Mouse (Mus musculus) Patski (cell line): Measurements from ENCODE around the gene Csnk1g1. TPM values are rescaled to one million over a fixed set of nuclear protein-coding genes. Genes with fewer than 3 reads are reported as not detected.
A peak's percentile ranks its signal among the peaks of the same experiment; 100 is the strongest.

Source experiments
- ATAC-seq: fragments of 100-300 bp; one replicate; pipeline ENCODE4 v1.8.0; 2021
- CTCF ChIA-PET: fragments of 350-600 bp; sonication (Branson Sonifier 250); formaldehyde crosslinking; loops from one replicate; lab custom pipeline; 2022; ENCODE audit warnings: inconsistent platforms; lab: Charles Lee
- POLR2A ChIA-PET: fragments of 350-600 bp; sonication (Branson Sonifier 250); formaldehyde crosslinking; loops from one replicate; lab custom pipeline; 2022; ENCODE audit warnings: antibody characterized with exemption, inconsistent platforms; lab: Charles Lee
- DNase-seq: peaks from one replicate; pipeline ENCODE4 v3.0.0-alpha.2; 2011; ENCODE audit warnings: low read depth, low spot score
- H3K27me3 ChIP-seq: fragments of 371-371 bp; one replicate; pipeline ENCODE4 v1.5.1; 2021
- CTCF ChIP-seq: fragments of 100-300 bp; IDR thresholded peaks from one replicate; pipeline ENCODE4 v1.5.1; 2021
- in situ Hi-C: fragments of 300-500 bp; cut with MboI; formaldehyde crosslinking; loops from 3 replicates; pipeline ENCODE4 v1.11.1; 2018; ENCODE audit warnings: low pct_unique_long_range_greater_than_20kb, mixed read lengths
- polyA plus RNA-seq: library from polyadenylated mRNA; unstranded; gene quantifications from one replicate; pipeline ENCODE4 v1.2.3, GENCODE M21; 2021

The Csnk1g1 gene
- 13.1 TPM for polyA plus RNA-seq

DNA sequence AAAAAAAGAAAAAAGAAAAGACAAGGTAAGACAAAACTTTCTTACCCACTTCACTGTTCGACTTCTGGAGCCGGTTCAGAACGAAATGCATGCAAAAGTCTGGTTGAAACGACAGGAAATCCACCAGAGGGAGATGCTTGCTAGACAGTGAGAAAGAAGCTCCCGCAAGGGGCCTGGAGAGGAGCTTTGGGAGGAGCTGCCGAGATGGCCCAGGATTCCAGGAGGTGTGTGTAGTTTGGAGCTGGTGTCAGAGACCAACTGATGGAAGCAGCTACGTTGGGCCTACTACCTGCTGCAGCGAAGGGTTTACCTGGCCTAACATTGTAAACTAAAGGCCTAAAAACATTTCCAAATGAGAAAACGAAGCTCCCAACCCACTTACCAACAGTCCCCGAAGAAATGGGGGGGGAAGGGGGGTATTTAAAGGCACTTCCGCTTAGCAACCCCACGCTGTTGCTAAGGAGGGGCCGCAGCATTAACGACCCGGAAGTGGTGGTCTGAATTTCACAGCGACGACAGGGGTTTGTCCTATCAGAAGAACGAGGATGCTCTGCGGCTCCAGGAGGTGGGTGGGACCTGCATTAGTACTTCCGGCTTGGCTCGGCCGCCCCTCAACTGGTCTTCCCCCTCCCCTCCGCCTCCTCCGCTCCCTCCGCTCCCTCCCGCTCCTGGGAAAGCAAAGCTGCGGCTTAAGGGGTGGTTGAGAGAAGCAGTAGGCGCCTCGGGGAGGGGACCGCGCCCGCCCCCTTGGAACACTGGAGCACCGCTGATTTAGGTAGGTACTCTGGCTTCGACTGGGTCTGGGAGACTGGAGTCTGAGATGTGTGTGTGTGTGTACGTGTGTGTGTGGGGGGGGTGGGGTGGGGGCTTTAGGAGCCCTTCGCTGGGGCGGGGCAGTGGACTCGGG is at the start of gene Csnk1g1, which contains the start of gene Trip4:
Gene Csnk1g1 (plus strand): TSS at position 531 of the 907 bp plus-strand sequence.
Gene Trip4 (minus strand): TSS at position 401 of the 907 bp plus-strand sequence.
- ChIA-PET CTCF (interaction anchor here (0.6 to 1.6 kb wide), 9 partner anchors 11 to 229 kb away, joined by 3 to 8 read pairs (median 3); no protein-coding TSS in a partner anchor), POLR2A (interaction anchor here (0.6 to 2.2 kb wide), 3 partner anchors 17 to 611 kb away, joined by 3 to 8 read pairs (median 4); partner anchors contain the start of gene Pclaf)
- ATAC-seq (peak; percentile 90), DNase-seq (peak; percentile 91)
- in situ Hi-C loops, result loop anchor here (5.0 kb wide), 1 partner anchor 99 kb away; no protein-coding TSS in a partner anchor
- no peaks in the 10 kb centered on the region for H3K27me3 ChIP-seq
- peak; percentile 62 for TF ChIP-seq CTCF

DNA sequence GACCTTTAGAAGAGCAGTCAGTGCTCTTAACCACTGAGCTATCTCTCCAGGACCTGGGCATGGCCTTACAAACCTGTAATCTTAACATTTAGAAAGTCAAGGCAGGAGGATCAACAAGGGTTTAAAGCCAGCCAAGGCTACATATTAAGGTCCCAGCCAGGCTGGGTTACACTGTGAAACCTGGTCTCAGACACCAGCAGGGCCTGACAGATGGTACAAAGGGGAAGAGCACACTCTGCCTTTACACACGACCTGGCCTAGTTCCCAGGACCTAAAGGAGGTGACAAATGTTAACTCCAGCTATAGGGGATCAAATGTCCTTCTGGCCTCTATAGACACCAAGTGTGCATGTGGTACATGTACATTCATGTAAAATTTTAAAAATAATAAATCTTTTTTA is 49.1 kb upstream of the Csnk1g1 start:
- no peak for TF ChIP-seq CTCF
- in situ Hi-C loops, result loop anchor here (10.0 kb wide), 1 partner anchor 195 kb away; the partner anchor contains the start of gene Oaz2
- no peaks in the 10 kb centered on the region for H3K27me3 ChIP-seq
- no peak for DNase-seq
- ChIA-PET CTCF (no interaction called here), POLR2A (no interaction called here)
- no peak for ATAC-seq

DNA sequence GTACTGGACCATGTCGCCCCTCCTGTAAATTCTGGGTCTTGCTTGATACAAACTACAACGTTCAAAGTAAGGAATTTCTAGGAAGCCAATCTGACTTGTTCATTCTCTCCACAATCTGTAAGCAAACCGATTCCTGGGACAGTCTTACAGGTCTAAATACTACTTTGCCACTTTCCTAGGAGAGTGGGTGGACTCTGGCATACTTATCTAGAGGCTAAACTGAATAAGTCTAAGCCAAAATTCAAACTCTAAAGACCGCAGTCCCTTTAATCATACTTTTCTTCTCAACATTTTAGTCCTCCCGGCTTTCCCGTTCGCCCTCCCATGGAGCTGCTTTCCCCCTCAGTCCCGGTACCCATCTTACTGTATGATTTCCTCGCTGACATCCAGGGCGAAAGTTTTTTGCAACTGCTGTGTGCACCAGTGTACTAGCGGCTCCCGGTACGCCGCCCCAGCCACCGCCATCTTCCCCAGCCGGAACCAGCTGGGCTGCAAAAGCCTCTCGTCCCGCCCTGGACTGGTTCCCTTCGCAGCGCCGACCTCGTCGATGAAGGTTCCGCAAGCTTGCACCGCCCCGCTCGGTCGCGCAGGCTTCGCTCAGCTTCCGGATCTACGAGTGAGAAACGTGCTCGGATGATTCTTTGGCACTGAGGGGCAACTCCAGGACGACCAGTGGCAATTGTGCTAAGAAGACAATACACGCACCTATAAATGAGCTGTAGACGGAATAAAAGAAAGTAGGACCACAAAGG is 24.0 kb upstream of the Csnk1g1 start:
- peak; percentile 44 for DNase-seq
- H3K27me3 ChIP-seq, result no peaks in the 10 kb centered on the region
- ChIA-PET POLR2A (no interaction called here), CTCF (interaction anchor here (1.0 to 1.4 kb wide), 2 partner anchors 28 to 56 kb away, joined by 3 read pairs; no protein-coding TSS in a partner anchor)
- no peak for TF ChIP-seq CTCF
- peak; percentile 89 for ATAC-seq
- in situ Hi-C loops, result no loop called here

DNA sequence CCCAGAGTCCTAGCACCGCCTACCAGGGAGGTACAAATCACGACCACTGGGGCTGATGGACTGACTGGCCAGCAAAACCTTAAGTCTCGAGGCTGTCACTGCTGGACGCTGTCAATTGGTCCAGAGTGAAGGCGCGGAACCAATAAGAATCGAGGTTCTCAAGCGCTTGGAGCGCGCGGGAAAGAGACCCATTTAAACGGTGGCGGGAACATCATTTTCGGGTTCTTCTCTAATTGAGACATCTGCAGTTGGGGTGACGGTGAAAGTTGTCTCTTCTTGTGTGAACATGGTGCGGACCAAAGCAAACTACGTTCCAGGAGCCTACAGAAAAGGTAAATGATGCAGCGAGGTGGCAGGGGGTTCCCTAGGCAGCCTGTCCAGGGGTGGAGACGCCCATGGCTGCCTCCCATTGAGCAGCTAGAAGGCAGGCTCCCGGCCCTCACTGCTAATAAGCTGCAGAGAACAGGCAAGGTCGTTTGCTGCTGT is 18.5 kb upstream of the Csnk1g1 start, which contains the start of gene Pclaf:
Gene Pclaf (plus strand): TSS at position 95 of the 486 bp plus-strand sequence.
- no peaks in the 10 kb centered on the region for H3K27me3 ChIP-seq
- in situ Hi-C loops, result no loop called here
- ChIA-PET POLR2A (interaction anchor here (0.6 to 0.7 kb wide), 2 partner anchors 18 to 452 kb away, joined by 3 to 4 read pairs; partner anchors contain the start of genes Csnk1g1 and Trip4), CTCF (no interaction called here)
- peak; percentile 49 for DNase-seq
- TF ChIP-seq CTCF, result no peak
- peak; percentile 93 for ATAC-seq

DNA sequence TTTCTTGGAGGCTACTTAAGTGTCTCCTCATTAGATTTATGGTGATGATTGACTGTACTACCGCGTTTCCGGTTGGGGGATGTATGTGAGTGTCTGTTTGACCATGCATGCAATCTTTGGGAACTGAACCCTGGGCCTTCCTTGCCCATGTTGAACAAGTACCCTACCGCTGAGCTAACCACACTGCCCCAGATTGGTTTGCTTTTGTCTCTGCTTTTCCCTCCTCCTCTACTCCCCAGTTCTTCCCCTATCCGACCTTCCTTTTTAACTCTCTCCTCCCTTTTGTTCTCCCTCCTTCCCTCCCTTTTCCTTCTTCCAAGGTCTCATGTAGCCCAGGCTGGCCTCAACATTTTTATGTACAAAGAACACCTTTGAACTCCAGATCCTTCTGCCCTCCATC is 17.6 kb upstream of the Csnk1g1 start:
- no peaks in the 10 kb centered on the region for H3K27me3 ChIP-seq
- ChIA-PET CTCF (no interaction called here), POLR2A (interaction anchor here (1.7 kb wide), 1 partner anchor 17 kb away, joined by 8 read pairs; the partner anchor contains the start of genes Csnk1g1 and Trip4)
- no peak for ATAC-seq
- no peak for DNase-seq
- in situ Hi-C loops, result no loop called here
- no peak for TF ChIP-seq CTCF

DNA sequence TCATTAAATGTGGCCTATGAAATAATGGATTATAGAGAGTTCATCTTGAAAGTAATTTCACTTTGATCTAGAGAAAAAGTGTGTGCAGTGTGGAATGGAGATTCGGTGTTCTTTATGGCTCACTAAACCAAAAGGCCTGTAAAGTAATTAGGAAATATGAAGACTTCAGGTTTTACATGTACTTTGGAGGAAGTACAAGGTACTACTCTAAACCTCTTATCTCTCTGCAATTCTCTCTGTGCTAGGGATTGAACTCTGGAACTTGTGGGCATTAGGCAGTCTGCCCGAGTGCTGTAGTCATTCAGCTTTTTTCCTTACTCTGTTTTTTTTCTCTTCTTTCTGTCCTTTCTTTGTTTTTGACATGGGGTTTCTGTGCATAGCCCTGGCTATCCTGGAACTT is 11.7 kb upstream of the Csnk1g1 start:
- no peak for TF ChIP-seq CTCF
- DNase-seq, result no peak
- POLR2A ChIA-PET, result no interaction called here
- in situ Hi-C loops, result no loop called here
- CTCF ChIA-PET, result interaction anchor here (2.7 kb wide), 1 partner anchor 12 kb away, joined by 8 read pairs; the partner anchor contains the start of genes Csnk1g1 and Trip4
- H3K27me3 ChIP-seq, result no peaks in the 10 kb centered on the region
- ATAC-seq, result no peak

DNA sequence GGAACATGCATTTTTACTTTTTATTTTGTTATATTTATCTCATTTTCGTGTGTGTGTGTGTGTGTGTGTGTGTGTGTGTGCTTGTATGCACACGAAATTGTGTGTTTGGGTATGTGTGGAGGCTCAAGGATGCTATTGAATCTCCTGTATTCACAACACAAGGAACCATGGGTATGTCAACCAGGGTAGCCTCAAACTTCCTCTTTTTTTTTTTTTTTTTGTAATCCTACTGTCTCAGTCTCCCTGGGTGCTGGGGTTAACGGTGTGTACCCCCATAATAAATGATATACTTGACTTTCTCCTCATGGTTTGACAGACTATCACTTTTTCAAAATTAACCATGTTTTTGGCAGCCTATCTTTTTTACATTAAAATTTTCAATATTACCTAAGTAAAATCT is 5.8 kb upstream of the Csnk1g1 start:
- ATAC-seq (no peak), DNase-seq (no peak)
- ChIA-PET POLR2A (no interaction called here), CTCF (no interaction called here)
- H3K27me3 ChIP-seq, result no peaks in the 10 kb centered on the region
- TF ChIP-seq CTCF, result no peak
- in situ Hi-C loops, result no loop called here

DNA sequence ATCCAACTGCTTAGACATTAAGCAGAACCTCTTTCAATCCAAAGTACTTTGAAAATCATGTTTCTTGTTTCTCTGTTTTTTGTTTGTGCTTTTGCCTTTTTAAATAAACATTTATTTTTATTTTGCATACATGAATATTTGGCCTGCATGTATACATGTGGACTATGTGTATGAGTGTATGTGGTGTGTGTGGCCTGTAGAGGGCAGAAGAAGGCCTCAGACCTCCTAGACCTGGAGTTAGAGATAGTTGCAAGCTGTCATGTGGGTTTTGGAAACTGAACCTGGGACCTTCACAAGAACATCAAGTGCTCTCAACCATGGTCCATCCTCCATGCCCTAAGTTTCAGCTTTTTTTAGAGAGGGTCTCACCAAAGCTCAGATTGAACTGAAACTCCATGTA is 5.3 kb upstream of the Csnk1g1 start:
- ChIA-PET CTCF (no interaction called here), POLR2A (no interaction called here)
- in situ Hi-C loops, result no loop called here
- DNase-seq (no peak), ATAC-seq (no peak)
- TF ChIP-seq CTCF, result peak; percentile 41
- H3K27me3 ChIP-seq, result no peaks in the 10 kb centered on the region

DNA sequence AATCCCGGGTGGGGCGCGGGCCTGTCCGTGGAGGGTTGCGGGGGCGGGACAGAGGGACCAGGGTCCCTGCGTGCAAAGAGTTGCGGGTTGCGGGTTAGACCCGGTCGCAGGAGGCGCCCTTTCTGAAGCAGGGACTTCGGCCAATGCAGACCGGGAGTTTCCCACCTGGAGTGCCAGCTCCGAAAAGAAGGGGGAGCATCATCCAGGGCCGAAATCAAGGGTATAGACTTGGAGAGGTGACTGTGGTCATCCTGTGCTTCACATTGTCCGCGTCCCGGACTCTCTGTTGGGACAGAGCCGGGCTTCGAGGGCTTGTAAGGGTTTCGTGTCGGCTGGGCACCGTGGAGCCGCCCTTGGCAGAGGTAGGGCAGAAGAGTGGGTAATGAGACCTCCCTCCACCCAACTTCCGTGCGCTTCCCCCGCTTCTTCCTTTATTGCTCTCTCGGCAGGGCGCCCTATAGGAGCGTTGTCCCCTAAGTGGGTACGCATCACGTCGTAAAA is 627 bp downstream of the Csnk1g1 start:
- ATAC-seq (peak; percentile 58), DNase-seq (peak; percentile 4)
- POLR2A ChIA-PET, result interaction anchor here (2.2 kb wide), 1 partner anchor 17 kb away, joined by 8 read pairs; no protein-coding TSS in a partner anchor
- in situ Hi-C loops, result loop anchor here (5.0 kb wide), 1 partner anchor 98 kb away; no protein-coding TSS in a partner anchor
- TF ChIP-seq CTCF, result peak; percentile 52
- H3K27me3 ChIP-seq, result no peaks in the 10 kb centered on the region
- CTCF ChIA-PET, result interaction anchor here (1.6 kb wide), 2 partner anchors 12 to 94 kb away, joined by 6 to 8 read pairs; no protein-coding TSS in a partner anchor

DNA sequence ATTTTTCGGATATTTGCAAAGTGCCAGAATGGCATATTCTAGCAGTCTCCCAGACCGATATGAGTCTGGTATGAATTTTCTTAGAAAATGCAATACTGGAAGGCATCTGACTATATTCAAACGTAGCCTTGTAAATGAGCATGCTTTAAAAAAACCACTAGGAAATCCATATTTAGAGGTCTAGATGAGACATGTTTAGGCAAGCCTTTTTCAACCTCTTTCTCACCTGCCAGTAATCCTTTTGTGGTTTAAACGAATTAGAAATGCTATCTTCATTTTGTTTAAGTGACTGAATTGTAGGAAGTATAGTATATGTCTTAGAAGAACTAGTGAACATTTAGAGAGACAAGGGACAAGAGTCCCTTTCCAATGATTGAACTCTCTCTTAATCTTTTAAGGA is 1.1 kb downstream of the Csnk1g1 start:
- in situ Hi-C loops, result loop anchor here (5.0 kb wide), 1 partner anchor 97 kb away; no protein-coding TSS in a partner anchor
- POLR2A ChIA-PET, result no interaction called here
- CTCF ChIA-PET, result interaction anchor here (1.6 kb wide), 1 partner anchor 13 kb away, joined by 8 read pairs; no protein-coding TSS in a partner anchor
- DNase-seq, result no peak
- TF ChIP-seq CTCF, result no peak
- no peak for ATAC-seq
- no peaks in the 10 kb centered on the region for H3K27me3 ChIP-seq
